Mouse (Mus musculus) forebrain, embryonic 10.5 days (tissue): ENCODE data around the gene Rptor. TPM values are rescaled to one million over a fixed set of nuclear protein-coding genes. Genes with fewer than 3 reads are reported as not detected.

ENCODE experiments used
- DNase-seq: peaks from one replicate; pipeline ENCODE4 v3.0.0-alpha.2; 2017; ENCODE audit warnings: low spot score; ENCODE audit errors: extremely low spot score
- H3K27ac ChIP-seq: fragments of 300-500 bp; sonication (generic); 2 replicates; pipeline ENCODE4 v1.5.1; 2016; ENCODE audit warnings: mild to moderate bottlenecking
- H3K27me3 ChIP-seq: fragments of 300-500 bp; sonication (generic); 2 replicates; pipeline ENCODE4 v1.6.1; 2016; ENCODE audit warnings: mild to moderate bottlenecking; ENCODE audit not compliant: poor library complexity, severe bottlenecking
- H3K36me3 ChIP-seq: fragments of 300-500 bp; sonication (generic); replicated peaks from 2 replicates; pipeline ENCODE4 v1.6.1; 2016; ENCODE audit warnings: mild to moderate bottlenecking, moderate library complexity
- H3K4me1 ChIP-seq: fragments of 300-500 bp; sonication (generic); 2 replicates; pipeline ENCODE4 v1.6.1; 2016
- H3K4me3 ChIP-seq: fragments of 300-500 bp; sonication (generic); 2 replicates; pipeline ENCODE4 v1.5.1; 2016; ENCODE audit warnings: mild to moderate bottlenecking, moderate library complexity
- H3K9me3 ChIP-seq: fragments of 300-500 bp; sonication (generic); 2 replicates; pipeline ENCODE4 v1.6.1; 2016; ENCODE audit warnings: mild to moderate bottlenecking, moderate library complexity
- WGBS: fragments of 180-500 bp; shearing (Covaris S2); methylation state at CpG from one replicate; pipeline ENCODE4 v1.1.7; 2016; 5-methylcytosine and 5-hydroxymethylcytosine counted together
- polyA plus RNA-seq: library from polyadenylated mRNA; unstranded; fragments of >200 nt; fragmentation: Nextera tagmentation; extraction: Ambion mirVana; gene quantifications from 2 replicates; pipeline ENCODE4 v1.2.1, GENCODE M21; 2016

The Rptor gene
- polyA plus RNA-seq, 1 experiment from 2014 or later = 12.8 TPM

DNA sequence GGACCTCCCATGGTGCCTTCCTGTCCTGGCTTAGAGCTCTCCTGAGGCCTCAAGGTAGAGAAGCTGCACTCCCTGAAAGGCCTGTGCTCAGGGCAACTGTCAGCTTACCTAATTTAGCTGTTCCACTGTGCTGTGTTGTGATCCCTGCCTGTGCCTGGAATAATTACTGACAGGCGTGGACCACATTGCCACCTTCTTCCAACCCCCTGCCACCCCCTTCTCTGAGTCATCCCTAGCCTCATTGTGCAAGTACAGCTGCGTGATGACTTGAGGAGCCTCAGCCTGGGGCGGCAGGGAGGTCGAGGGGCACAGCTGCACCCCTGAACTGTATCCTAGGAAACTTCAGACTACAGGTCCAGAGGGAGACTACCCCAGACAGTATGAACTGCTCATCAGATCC is 345.6 kb downstream of the Rptor start:
- H3K36me3 ChIP-seq = no peaks in the 10 kb centered on the region
- no peak overlapping the region for H3K27ac ChIP-seq
- H3K4me3 ChIP-seq = no peak overlapping the region
- H3K27me3 ChIP-seq = peaks cover 20% of the 10 kb centered on the region
- no peaks in the 10 kb centered on the region for H3K9me3 ChIP-seq
- no peak for DNase-seq
- WGBS = 70% methylated on average over 4 of the region's 4 CpGs
- peaks cover 45% of the 10 kb centered on the region for H3K4me1 ChIP-seq

- H3K27me3 ChIP-seq = peaks cover 15% of the 10 kb centered on the region
- 88% methylated on average over 2 of the region's 2 CpGs for WGBS
- no peaks in the 10 kb centered on the region for H3K9me3 ChIP-seq
- no peak for DNase-seq
- H3K27ac ChIP-seq = no peak overlapping the region
- no peaks in the 10 kb centered on the region for H3K36me3 ChIP-seq
- peaks cover 45% of the 10 kb centered on the region for H3K4me1 ChIP-seq
- no peak overlapping the region for H3K4me3 ChIP-seq
These were observed 346.1 kb downstream of the Rptor start for GRCm38 (mm10) chr11:119948803-119949202.

Other genes starting within 250 kb of the Rptor start
- 7.5 and 7.9 TPM in 2 replicates for gene Sgsh, start 247.4 kb upstream of the Rptor start, polyA plus RNA-seq
- gene Slc26a11, start 247.3 kb upstream of the Rptor start, polyA plus RNA-seq = 9.6 and 10.6 TPM in 2 replicates
- gene Rnf213, start 209.8 kb upstream of the Rptor start, polyA plus RNA-seq = 1.4 and 1.5 TPM in 2 replicates
- 24.0 and 24.5 TPM in 2 replicates for gene Endov, start 111.6 kb upstream of the Rptor start, polyA plus RNA-seq
- gene Nptx1, start 55.2 kb upstream of the Rptor start, polyA plus RNA-seq = 1.4 and 1.7 TPM in 2 replicates